Mouse (Mus musculus) CH12.LX (cell line): Measurements from ENCODE around the gene Spata2. TPM values are rescaled to one million over a fixed set of nuclear protein-coding genes. Genes with fewer than 3 reads are reported as not detected.

Source experiments
- DNase-seq: peaks from one replicate; pipeline ENCODE4 v3.0.0-alpha.2; 2013; ENCODE audit errors: extremely low read depth
- H3K27ac ChIP-seq: 2 replicates; pipeline ENCODE4 v1.5.1; 2012; ENCODE audit warnings: low read depth, mild to moderate bottlenecking, control low read depth, moderate library complexity; ENCODE audit not compliant: insufficient read depth
- H3K27me3 ChIP-seq: replicated peaks from 2 replicates; pipeline ENCODE3; 2012; ENCODE audit warnings: inconsistent platforms
- H3K36me3 ChIP-seq, 2 experiments: replicated peaks in 1 of 2; 2 replicates each; pipeline versions ENCODE3 to v1.6.1; 2012; ENCODE audit warnings: inconsistent platforms in 1 of 2, low read length in 1 of 2, mild to moderate bottlenecking in 1 of 2, mixed read lengths in 1 of 2, moderate library complexity in 1 of 2; ENCODE audit not compliant: control insufficient read depth in 1 of 2, insufficient read depth in 1 of 2
- H3K4me1 ChIP-seq, 2 experiments: 2 replicates each; pipeline ENCODE4 v1.6.1; 2012; ENCODE audit warnings: inconsistent platforms in 1 of 2, moderate library complexity in 1 of 2; ENCODE audit not compliant: insufficient read depth in 2 of 2, control insufficient read depth in 1 of 2
- H3K4me2 ChIP-seq: 2 replicates; pipeline ENCODE4 v1.6.1; 2012; ENCODE audit warnings: low read depth, mild to moderate bottlenecking, control low read depth; ENCODE audit not compliant: poor library complexity, insufficient read depth, severe bottlenecking
- H3K4me3 ChIP-seq, 3 experiments: fragments of 150-350 bp in 1 of 3; sonication (generic) in 1 of 3; replicated peaks in 1 of 3; 2 replicates each; pipeline versions ENCODE3 to v1.5.1; 2011 to 2012; ENCODE audit warnings: low read depth in 2 of 3, low read length in 2 of 3, mild to moderate bottlenecking in 2 of 3, moderate library complexity in 2 of 3, control low read depth in 1 of 3, improper control_type of control experiment in 1 of 3, inconsistent platforms in 1 of 3, mixed read lengths in 1 of 3; ENCODE audit not compliant: poor library complexity in 1 of 3
- H3K79me2 ChIP-seq: replicated peaks from 2 replicates; pipeline ENCODE4 v1.6.1; 2012; ENCODE audit warnings: mild to moderate bottlenecking, moderate library complexity; ENCODE audit not compliant: control insufficient read depth, poor library complexity, insufficient read depth, severe bottlenecking; ENCODE audit errors: extremely low read depth
- H3K9ac ChIP-seq: 2 replicates; pipeline ENCODE4 v1.6.1; 2012; ENCODE audit warnings: low read depth, mild to moderate bottlenecking, control low read depth, moderate library complexity; ENCODE audit not compliant: insufficient read depth
- H3K9me3 ChIP-seq: replicated peaks from 2 replicates; pipeline ENCODE3; 2012; ENCODE audit warnings: low read length, inconsistent platforms, mixed read lengths
- ELF1 ChIP-seq: IDR thresholded peaks from 2 replicates; pipeline ENCODE4 v1.6.1; 2014; ENCODE audit warnings: low read depth, mild to moderate bottlenecking, inconsistent platforms, low read length, improper control_type of control experiment
- EP300 ChIP-seq: IDR thresholded peaks from 2 replicates; pipeline ENCODE4 v1.6.1; 2011; ENCODE audit warnings: low read length, improper control_type of control experiment
- GABPA ChIP-seq: IDR thresholded peaks from 2 replicates; pipeline ENCODE4 v1.6.1; 2012; ENCODE audit warnings: low read depth, low read length, improper control_type of control experiment, inconsistent platforms; ENCODE audit not compliant: insufficient replicate concordance
- HCFC1 ChIP-seq: IDR thresholded peaks from 2 replicates; pipeline ENCODE4 v1.6.1; 2012; ENCODE audit warnings: low read depth, mild to moderate bottlenecking, inconsistent platforms, low read length, improper control_type of control experiment
- JUN ChIP-seq: IDR thresholded peaks from 2 replicates; pipeline ENCODE4 v1.6.1; 2011; ENCODE audit warnings: low read depth, mild to moderate bottlenecking, low read length, improper control_type of control experiment, moderate library complexity; ENCODE audit not compliant: insufficient read depth
- KAT2A ChIP-seq: IDR thresholded peaks from 2 replicates; pipeline ENCODE4 v1.6.1; 2012; ENCODE audit warnings: low read length, improper control_type of control experiment, inconsistent platforms; ENCODE audit not compliant: insufficient replicate concordance
- MAX ChIP-seq: IDR thresholded peaks from 2 replicates; pipeline ENCODE4 v1.6.1; 2011; ENCODE audit warnings: low read length, improper control_type of control experiment
- MEF2A ChIP-seq: IDR thresholded peaks from 2 replicates; pipeline ENCODE4 v1.6.1; 2014; ENCODE audit warnings: low read depth, mild to moderate bottlenecking, inconsistent platforms, low read length, improper control_type of control experiment, borderline replicate concordance
- MXI1 ChIP-seq: IDR thresholded peaks from 2 replicates; pipeline ENCODE4 v1.6.1; 2011; ENCODE audit warnings: mild to moderate bottlenecking, low read depth, low read length, improper control_type of control experiment
- MYC ChIP-seq: IDR thresholded peaks from 2 replicates; pipeline ENCODE4 v1.6.1; 2011; ENCODE audit warnings: low read depth, mild to moderate bottlenecking, improper control_type of control experiment, low read length
- NRF1 ChIP-seq: IDR thresholded peaks from 2 replicates; pipeline ENCODE4 v1.6.1; 2014; ENCODE audit warnings: low read depth, mild to moderate bottlenecking, inconsistent platforms, low read length, improper control_type of control experiment, moderate library complexity
- POLR2AphosphoS2 ChIP-seq: IDR thresholded peaks from 2 replicates; pipeline ENCODE4 v1.6.1; 2011; ENCODE audit warnings: low read depth, low read length, improper control_type of control experiment
- RCOR1 ChIP-seq: conservative IDR thresholded peaks from 2 replicates; pipeline ENCODE4 v1.6.1; 2012; ENCODE audit warnings: low read depth, mild to moderate bottlenecking, inconsistent platforms, low read length, improper control_type of control experiment
- SIN3A ChIP-seq: IDR thresholded peaks from 2 replicates; pipeline ENCODE4 v1.6.1; 2012; ENCODE audit warnings: low read length, improper control_type of control experiment, inconsistent platforms
- TBP ChIP-seq: conservative IDR thresholded peaks from 2 replicates; pipeline ENCODE4 v1.6.1; 2011; ENCODE audit warnings: low read depth, low read length, improper control_type of control experiment
- TCF12 ChIP-seq: IDR thresholded peaks from 2 replicates; pipeline ENCODE4 v1.6.1; 2014; ENCODE audit warnings: low read depth, mild to moderate bottlenecking, inconsistent platforms, low read length, improper control_type of control experiment
- UBTF ChIP-seq: IDR thresholded peaks from 2 replicates; pipeline ENCODE4 v1.6.1; 2012; ENCODE audit warnings: low read depth, mild to moderate bottlenecking, inconsistent platforms, low read length, improper control_type of control experiment, moderate library complexity
- USF1 ChIP-seq: IDR thresholded peaks from 2 replicates; pipeline ENCODE4 v1.6.1; 2014; ENCODE audit warnings: low read depth, mild to moderate bottlenecking, inconsistent platforms, low read length, improper control_type of control experiment
- dilution Hi-C: fragments of 300-500 bp; cut with MboI; formaldehyde crosslinking; loops from 2 replicates; pipeline ENCODE4 v1.14.3; 2020; ENCODE audit warnings: low sequenced_read_pairs; ENCODE audit not compliant: extremely low pct_unique_long_range_greater_than_20kb, extremely low pct_ligation_motif_present
- in situ Hi-C: fragments of 300-500 bp; cut with MboI; formaldehyde crosslinking; loops from 3 replicates; pipeline ENCODE4 v1.14.3; 2019; ENCODE audit warnings: low sequenced_read_pairs, low pct_ligation_motif_present, low pct_unique_long_range_greater_than_20kb, mixed read lengths
- polyA plus RNA-seq: library from polyadenylated mRNA; unstranded; fragments of >175 nt; gene quantifications from 2 replicates; pipeline ENCODE4 v1.2.1, GENCODE M21; 2012; ENCODE audit warnings: low read depth; ENCODE audit not compliant: insufficient read length
- total RNA-seq, 2 experiments: library from RNA; depleted of rRNA; stranded (reverse); fragments of 300-350 nt in 1 of 2; fragments of >200 nt in 1 of 2; gene quantifications; 2 replicates each; pipeline ENCODE4 v1.2.3; 2012 to 2014

Gene Spata2
- total and polyA plus RNA-seq, 3 experiments, result 9.1 to 22.8 (median 10.5) TPM

- dilution Hi-C loops, result no loop called here
- no peak for DNase-seq
- Histone ChIP-seq H3K27me3 (no peaks in the 10 kb centered on the region), H3K4me2 (no peak overlapping the region), H3K36me3 (peaks cover 62 to 78% of the 10 kb centered on the region in 2 experiments), H3K9ac (no peak overlapping the region), H3K27ac (no peak overlapping the region), H3K9me3 (peaks cover 4% of the 10 kb centered on the region), H3K79me2 (no peaks in the 10 kb centered on the region; the same call in 1 of the 2 replicates), H3K4me1 (peaks cover 2 to 14% of the 10 kb centered on the region in 2 experiments; a peak in 2 of 4 replicates)
- no peak for TF ChIP-seq GABPA
- no peak for TF ChIP-seq EP300
- TF ChIP-seq HCFC1, result no peak
- TF ChIP-seq MXI1, result no peak
- no peak for TF ChIP-seq ELF1
- no peak for TF ChIP-seq KAT2A
- no peak for TF ChIP-seq NRF1
- no peak for TF ChIP-seq RCOR1
- no peak for TF ChIP-seq MYC
- no peak for TF ChIP-seq SIN3A
- TF ChIP-seq TBP, result no peak
- no peak for TF ChIP-seq JUN
- TF ChIP-seq MEF2A, result no peak
- TF ChIP-seq, all 38 proteins: peak for 0
- H3K4me3 ChIP-seq, result no peak overlapping the region
- in situ Hi-C loops, result no loop called here
Observed at GRCm38 (mm10) chr2:167434570-167434969, 58.1 kb downstream of the Spata2 start.

- H3K79me2 ChIP-seq, result no peaks in the 10 kb centered on the region; the same call in none of the 2 replicates
- dilution Hi-C loops (no loop called here), in situ Hi-C loops (no loop called here)
- TF ChIP-seq HCFC1, result no peak
- no peak for TF ChIP-seq RCOR1
- no peak for TF ChIP-seq UBTF
- no peak for TF ChIP-seq POLR2AphosphoS2
- TF ChIP-seq TCF12, result no peak
- no peak for TF ChIP-seq MYC
- no peak for TF ChIP-seq MXI1
- TF ChIP-seq USF1, result no peak
- TF ChIP-seq MAX, result no peak
- no peaks in the 10 kb centered on the region for H3K9me3 ChIP-seq
- H3K9ac ChIP-seq, result no peak overlapping the region
- DNase-seq, result no peak
- no peaks in the 10 kb centered on the region for H3K27me3 ChIP-seq
- H3K4me2 ChIP-seq, result no peak overlapping the region
- peaks cover 2 to 25% of the 10 kb centered on the region in 2 experiments; a peak in 2 of 4 replicates for H3K4me1 ChIP-seq
- H3K36me3 ChIP-seq, result peaks cover 65 to 83% of the 10 kb centered on the region in 2 experiments
- H3K27ac ChIP-seq, result no peak overlapping the region
- H3K4me3 ChIP-seq, result no peak overlapping the region
Observed at GRCm38 (mm10) chr2:167431418-167431776, 61.3 kb downstream of the Spata2 start.

Other genes with a start within 250 kb of the Spata2 start
- 12.5 and 14.4 TPM in 2 replicates for gene B4galt5, start 143.7 kb downstream of the Spata2 start, total RNA-seq (2012; rRNA removed)
- gene B4galt5, start 143.7 kb downstream of the Spata2 start, total RNA-seq (2014; rRNA removed), result 12.0 and 13.5 TPM in 2 replicates
- 17.6 and 22.4 TPM in 2 replicates for gene B4galt5, start 143.7 kb downstream of the Spata2 start, polyA plus RNA-seq
- gene Slc9a8, start 71.2 kb downstream of the Spata2 start, total RNA-seq (2012; rRNA removed), result 21.2 and 26.0 TPM in 2 replicates
- gene Slc9a8, start 71.2 kb downstream of the Spata2 start, total RNA-seq (2014; rRNA removed), result 12.9 and 14.5 TPM in 2 replicates
- gene Slc9a8, start 71.2 kb downstream of the Spata2 start, polyA plus RNA-seq, result 20.6 and 25.0 TPM in 2 replicates
- gene Rnf114, start 242 bp downstream of the Spata2 start, total RNA-seq (2012; rRNA removed), result 39.2 and 50.4 TPM in 2 replicates
- 45.3 and 45.6 TPM in 2 replicates for gene Rnf114, start 242 bp downstream of the Spata2 start, total RNA-seq (2014; rRNA removed)
- gene Rnf114, start 242 bp downstream of the Spata2 start, polyA plus RNA-seq, result 37.6 and 40.8 TPM in 2 replicates
- 2.9 and 3.1 TPM in 2 replicates for gene Snai1, start 45.3 kb upstream of the Spata2 start, total RNA-seq (2012; rRNA removed)
- gene Snai1, start 45.3 kb upstream of the Spata2 start, total RNA-seq (2014; rRNA removed), result 1.5 and 1.6 TPM in 2 replicates
- 9.0 and 12.6 TPM in 2 replicates for gene Snai1, start 45.3 kb upstream of the Spata2 start, polyA plus RNA-seq
- 126 TPM in 2 replicates for gene Ube2v1, start 139.2 kb upstream of the Spata2 start, total RNA-seq (2012; rRNA removed)
- 84.0 and 92.8 TPM in 2 replicates for gene Ube2v1, start 139.2 kb upstream of the Spata2 start, total RNA-seq (2014; rRNA removed)
- 157 and 184 TPM in 2 replicates for gene Ube2v1, start 139.2 kb upstream of the Spata2 start, polyA plus RNA-seq
- 10.3 and 15.0 TPM in 2 replicates for gene Gm20431, start 168.6 kb upstream of the Spata2 start, total RNA-seq (2012; rRNA removed)
- not detected in 2 replicates for gene Gm20431, start 168.6 kb upstream of the Spata2 start, total RNA-seq (2014; rRNA removed)
- 2.4 TPM in 1 of 2 replicates, not detected in the other for gene Gm20431, start 168.6 kb upstream of the Spata2 start, polyA plus RNA-seq
- gene Cebpb, start 196.0 kb upstream of the Spata2 start, total RNA-seq (2012; rRNA removed), result 2.3 and 6.2 TPM in 2 replicates
- 0.19 TPM in 1 of 2 replicates, not detected in the other for gene Cebpb, start 196.0 kb upstream of the Spata2 start, total RNA-seq (2014; rRNA removed)
- 0.24 TPM in 1 of 2 replicates, not detected in the other for gene Cebpb, start 196.0 kb upstream of the Spata2 start, polyA plus RNA-seq
- 30.9 and 31.0 TPM in 2 replicates for gene Tmem189, start 196.9 kb upstream of the Spata2 start, total RNA-seq (2012; rRNA removed)
- 25.1 and 27.9 TPM in 2 replicates for gene Tmem189, start 196.9 kb upstream of the Spata2 start, total RNA-seq (2014; rRNA removed)
- 29.4 and 29.5 TPM in 2 replicates for gene Tmem189, start 196.9 kb upstream of the Spata2 start, polyA plus RNA-seq